Mouse (Mus musculus): Measurements from ENCODE around the gene Lrig3.

The Lrig3 gene

GRCm38 (mm10) chr10:125961411-125962107 is 4.4 kb upstream of the Lrig3 start:
- in situ Hi-C loops (cut with MboI; ENCODE audit: unreplicated experiment in 2 of 2), result no loop called here

GRCm38 (mm10) chr10:125964709-125965108 is 1.3 kb upstream of the Lrig3 start:
- in situ Hi-C loops (cut with MboI; ENCODE audit: unreplicated experiment in 2 of 2), result no loop called here

DNA sequence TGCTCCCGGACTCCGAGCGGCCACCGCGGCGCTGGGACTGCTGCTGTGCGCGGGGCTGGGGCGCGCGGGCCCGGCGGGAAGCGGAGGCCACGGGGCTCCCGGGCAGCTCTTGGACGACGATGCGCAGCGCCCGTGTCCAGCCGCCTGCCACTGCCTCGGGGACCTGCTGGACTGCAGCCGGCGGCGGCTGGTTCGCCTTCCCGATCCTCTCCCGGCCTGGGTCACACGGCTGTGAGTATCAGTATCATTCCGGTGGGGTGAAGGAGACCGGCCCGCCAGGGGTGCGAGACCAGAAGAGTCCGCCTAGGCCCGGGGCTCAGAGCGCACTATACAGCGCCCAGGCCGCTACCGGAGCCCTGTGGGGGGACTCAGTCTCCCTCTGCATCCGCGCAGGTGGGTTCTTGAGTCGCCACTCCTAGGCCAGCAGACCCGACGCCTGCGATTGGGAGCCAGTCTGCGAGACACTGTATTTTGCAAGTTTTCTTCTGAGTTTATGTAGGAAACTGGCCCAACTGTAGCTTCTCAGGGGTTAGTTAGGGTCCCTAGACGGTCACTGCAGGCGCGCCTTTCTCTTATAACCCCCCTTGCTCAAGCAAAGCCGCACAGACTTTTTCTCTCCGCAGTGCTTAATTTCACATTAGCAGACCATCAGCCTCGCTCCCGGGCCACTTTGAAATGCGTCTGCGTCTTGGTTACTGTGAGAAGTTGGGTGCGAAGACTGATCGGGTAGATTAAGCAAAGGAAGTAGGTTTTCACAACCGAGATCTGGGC is 698 bp downstream of the Lrig3 start:
- in situ Hi-C loops (cut with MboI; ENCODE audit: unreplicated experiment in 2 of 2), result no loop called here

DNA sequence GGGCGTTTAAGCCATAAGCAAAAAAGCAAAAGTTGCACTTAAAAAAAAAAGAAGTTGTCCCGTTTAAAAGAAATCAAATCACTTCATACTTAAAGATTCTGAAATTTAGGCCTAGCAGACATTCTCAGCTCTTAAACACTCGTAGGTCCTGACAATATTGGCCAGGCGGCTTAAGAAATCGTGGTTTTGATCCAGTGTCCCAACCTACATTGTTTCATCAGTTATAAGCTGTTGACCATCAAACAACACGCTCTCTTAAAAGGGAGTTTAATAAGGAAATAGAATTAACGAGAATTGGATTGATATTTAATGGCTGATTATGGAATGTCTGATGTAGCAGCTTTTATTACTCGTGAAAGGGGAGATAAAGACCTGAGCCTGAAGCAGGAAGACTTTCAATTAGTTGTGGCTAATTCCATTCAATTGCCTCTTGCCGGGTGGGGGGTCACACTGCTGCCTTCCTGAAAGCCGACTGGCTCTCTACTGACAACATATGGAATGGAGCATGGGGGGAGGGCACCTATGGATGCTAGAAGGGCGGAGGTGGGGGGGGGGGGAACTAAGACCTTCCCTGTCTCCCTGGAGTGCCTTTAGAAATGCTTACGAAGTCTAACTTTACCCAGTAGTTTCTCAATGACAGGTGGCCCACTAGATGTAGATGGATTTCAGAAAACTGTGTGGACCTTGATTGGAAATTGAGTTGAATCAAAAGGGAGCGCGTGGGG is 1.6 kb downstream of the Lrig3 start:
- in situ Hi-C loops (cut with MboI; ENCODE audit: unreplicated experiment in 2 of 2), result no loop called here

- in situ Hi-C loops (cut with MboI; ENCODE audit: unreplicated experiment in 2 of 2), result no loop called here
Observed at GRCm38 (mm10) chr10:125968191-125969132, 2.5 kb downstream of the Lrig3 start.

DNA sequence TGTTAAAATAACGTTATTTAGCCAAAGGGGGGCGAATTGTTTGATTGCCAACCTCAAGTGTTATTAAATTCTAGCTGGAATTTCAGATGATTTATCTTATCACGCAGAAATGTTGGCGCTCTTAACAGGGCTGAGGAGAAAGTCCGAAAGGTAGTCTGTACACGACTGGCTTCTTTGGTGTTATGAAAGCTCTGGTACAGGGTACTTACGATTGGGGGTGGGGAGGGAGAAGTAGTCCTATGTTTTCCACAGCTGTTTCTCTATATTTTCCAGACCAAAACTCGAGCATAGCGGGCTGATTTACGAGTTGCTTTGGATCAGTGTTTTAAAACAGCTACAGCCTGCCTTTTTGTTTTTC is 3.1 kb downstream of the Lrig3 start:
- in situ Hi-C loops (cut with MboI; ENCODE audit: unreplicated experiment in 2 of 2), result no loop called here

DNA sequence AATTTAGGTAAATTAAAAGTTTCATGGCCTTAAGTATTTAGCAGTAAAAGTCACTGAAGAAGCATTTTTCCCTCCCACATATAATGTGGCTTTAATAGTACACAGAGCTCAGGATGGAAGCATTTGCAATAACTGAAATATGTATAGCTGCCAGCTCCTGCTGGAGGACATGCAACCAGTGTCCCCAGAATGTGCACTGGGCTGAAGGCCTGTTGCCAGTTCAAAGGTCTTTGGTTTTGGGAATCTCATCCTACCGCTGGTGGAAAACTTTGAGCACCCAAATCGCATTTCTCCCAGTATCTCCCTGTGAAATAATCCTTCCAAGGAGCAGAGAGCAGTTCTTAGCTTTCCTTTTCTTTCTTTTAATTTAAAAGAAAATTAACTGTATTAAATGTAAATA is 4.1 kb downstream of the Lrig3 start:
- in situ Hi-C loops (cut with MboI; ENCODE audit: unreplicated experiment in 2 of 2), result no loop called here

DNA sequence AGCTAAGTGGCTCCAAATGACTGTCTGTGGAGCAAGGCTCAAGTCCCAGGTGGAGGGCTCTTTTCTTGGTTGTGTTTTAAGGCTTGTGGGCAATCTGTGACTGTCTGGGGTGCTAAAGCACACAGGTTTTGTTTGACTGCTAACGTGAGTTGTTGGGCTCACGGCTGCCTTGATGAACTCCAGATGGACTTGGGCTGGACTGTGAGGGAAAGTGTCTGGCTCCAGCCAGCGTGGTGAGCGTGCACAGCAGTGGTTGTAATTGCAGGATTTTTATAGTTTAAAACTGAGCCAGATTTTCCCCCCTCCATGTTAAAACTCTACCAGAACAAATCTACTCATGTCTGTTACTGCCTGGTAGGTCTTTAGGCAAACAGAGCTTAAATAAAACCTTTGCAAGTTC is 4.5 kb downstream of the Lrig3 start:
- in situ Hi-C loops (cut with MboI; ENCODE audit: unreplicated experiment in 2 of 2), result no loop called here

GRCm38 (mm10) chr10:125973726-125974125 is 7.8 kb downstream of the Lrig3 start:
- in situ Hi-C loops (cut with MboI; ENCODE audit: unreplicated experiment in 2 of 2), result no loop called here

DNA sequence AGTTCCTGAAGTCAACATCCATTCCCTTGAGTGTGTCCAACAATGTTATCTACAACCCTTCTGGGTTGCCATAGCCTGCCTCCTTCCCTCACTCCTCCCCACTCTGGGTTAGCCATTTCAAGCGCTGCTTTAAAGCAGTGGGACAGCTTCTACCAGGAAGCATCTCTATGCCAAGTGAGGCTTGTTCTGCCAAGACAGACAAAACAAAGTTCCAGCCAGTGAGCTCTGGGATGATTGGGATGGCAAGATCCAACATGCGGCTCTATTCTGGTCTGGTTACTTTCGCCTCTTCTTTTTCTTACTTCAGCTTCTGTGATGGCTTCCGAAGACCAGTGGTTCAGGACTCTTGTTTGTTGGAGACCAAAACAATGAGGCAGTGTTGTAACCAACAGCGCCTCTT is 16.0 kb downstream of the Lrig3 start:
- in situ Hi-C loops (cut with MboI; ENCODE audit: unreplicated experiment in 2 of 2), result no loop called here

DNA sequence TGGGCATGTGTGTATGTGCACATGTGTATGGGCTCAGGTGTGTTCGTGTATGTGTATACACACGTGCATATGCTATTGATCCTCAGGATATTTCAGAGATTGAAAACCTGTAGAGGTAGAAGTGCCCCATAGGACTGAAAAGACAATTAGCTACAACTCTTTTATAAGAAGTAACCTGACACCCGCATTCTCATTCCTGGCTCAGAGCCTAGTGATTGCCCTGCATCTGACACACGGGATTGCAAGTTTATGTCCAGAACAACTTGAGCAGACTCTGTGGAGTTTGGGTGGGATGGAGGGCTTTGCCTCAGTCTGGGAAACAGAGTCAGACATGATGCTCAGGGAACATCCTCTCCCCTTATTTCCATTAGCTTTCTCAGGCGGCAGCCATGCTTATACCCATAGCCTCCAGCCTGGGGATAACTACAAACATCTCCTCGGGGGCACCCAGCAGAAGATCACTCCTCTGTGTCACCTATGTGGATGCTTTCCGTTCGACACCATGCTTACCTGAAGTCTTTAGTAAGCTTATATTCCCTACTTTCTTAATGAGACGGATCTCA is 18.6 kb downstream of the Lrig3 start:
- in situ Hi-C loops (cut with MboI; ENCODE audit: unreplicated experiment in 2 of 2), result no loop called here

GRCm38 (mm10) chr10:125985795-125986194 is 19.8 kb downstream of the Lrig3 start:
- in situ Hi-C loops (cut with MboI; ENCODE audit: unreplicated experiment in 2 of 2), result no loop called here

DNA sequence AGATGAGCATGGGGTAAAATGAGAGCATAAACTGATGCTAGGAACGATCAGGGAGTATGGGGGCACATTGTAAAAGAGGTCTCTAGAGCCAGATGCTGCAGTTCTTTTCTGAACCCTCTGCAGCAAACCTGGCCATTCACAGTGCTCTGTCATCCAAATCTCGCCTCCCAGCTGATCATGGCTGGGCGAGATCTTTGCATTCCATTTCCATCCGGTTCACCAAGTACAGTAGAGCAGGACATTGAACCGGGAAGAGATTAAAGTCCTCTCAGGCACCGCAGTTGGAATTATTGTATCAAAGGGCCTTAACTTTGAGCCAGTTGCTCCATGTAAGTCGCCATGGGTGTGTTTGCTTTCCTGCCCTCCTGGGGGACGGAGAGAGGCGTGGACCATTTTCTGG is 20.5 kb downstream of the Lrig3 start:
- in situ Hi-C loops (cut with MboI; ENCODE audit: unreplicated experiment in 2 of 2), result no loop called here

DNA sequence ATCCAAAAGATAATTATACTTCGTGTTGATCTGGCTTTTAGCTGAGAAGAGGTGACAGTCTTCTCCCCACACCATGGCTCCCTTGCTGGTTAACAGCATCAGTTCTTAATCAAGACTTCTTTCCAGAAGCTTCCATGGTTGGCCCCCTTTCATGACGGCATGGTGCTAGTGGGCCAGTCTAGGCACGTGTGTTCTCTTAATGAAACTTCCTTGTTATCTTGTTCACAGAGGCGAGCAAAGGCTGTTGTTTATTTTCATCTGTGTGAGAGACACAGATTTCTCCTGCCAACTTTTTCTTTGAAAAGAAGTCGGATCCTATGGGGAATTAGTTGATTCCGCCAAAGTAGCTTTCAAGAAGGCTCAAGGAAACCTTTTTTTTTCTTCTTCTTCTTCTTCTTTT is 21.3 kb downstream of the Lrig3 start:
- in situ Hi-C loops (cut with MboI; ENCODE audit: unreplicated experiment in 2 of 2), result no loop called here

- in situ Hi-C loops (cut with MboI; ENCODE audit: unreplicated experiment in 2 of 2), result no loop called here
Observed at GRCm38 (mm10) chr10:125988037-125988436, 22.1 kb downstream of the Lrig3 start.

DNA sequence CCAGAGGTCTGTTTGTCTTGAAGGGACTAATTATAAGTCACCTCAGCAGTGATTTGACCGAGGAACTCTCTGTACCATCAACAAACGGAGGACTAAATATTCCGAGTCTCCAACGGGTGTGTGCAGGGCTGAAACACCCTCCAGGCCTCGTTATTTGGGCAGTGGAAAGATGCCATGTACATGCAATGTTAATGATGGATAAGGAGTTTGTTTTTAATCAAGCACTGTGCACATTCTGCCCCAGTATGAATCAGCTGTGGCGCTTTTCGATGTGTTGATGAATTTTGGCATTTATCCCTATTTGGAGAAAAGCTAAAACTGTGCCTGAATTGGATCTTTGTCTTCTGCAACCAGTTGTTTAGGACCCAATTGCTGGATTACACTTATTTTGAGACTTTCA is 23.9 kb downstream of the Lrig3 start:
- in situ Hi-C loops (cut with MboI; ENCODE audit: unreplicated experiment in 2 of 2), result no loop called here

- in situ Hi-C loops (cut with MboI; ENCODE audit: unreplicated experiment in 2 of 2), result no loop called here
Observed at GRCm38 (mm10) chr10:125990394-125990793, 24.4 kb downstream of the Lrig3 start.

- in situ Hi-C loops (cut with MboI; ENCODE audit: unreplicated experiment in 2 of 2), result no loop called here
Observed at GRCm38 (mm10) chr10:125991819-125992218, 25.9 kb downstream of the Lrig3 start.

GRCm38 (mm10) chr10:125994855-125995254 is 28.9 kb downstream of the Lrig3 start:
- in situ Hi-C loops (cut with MboI; ENCODE audit: unreplicated experiment in 2 of 2), result no loop called here

- in situ Hi-C loops (cut with MboI; ENCODE audit: unreplicated experiment in 2 of 2), result no loop called here
Observed at GRCm38 (mm10) chr10:125995701-125996100, 29.7 kb downstream of the Lrig3 start.
